Mouse (Mus musculus) kidney, adult 2 months (tissue): ENCODE results near the gene Hoxc12. TPM values are rescaled to one million over a fixed set of nuclear protein-coding genes. Genes with fewer than 3 reads are reported as not detected.

Experiments used
- DNase-seq: peaks from one replicate; pipeline ENCODE4 v3.0.0; 2021
- H3K27ac ChIP-seq: fragments of 200-500 bp; 2 replicates; pipeline ENCODE4 v1.5.1; 2012; ENCODE audit warnings: low read depth, low read length, control low read depth, inconsistent platforms; ENCODE audit not compliant: insufficient read depth
- H3K27me3 ChIP-seq: fragments of 200-500 bp; replicated peaks from 2 replicates; pipeline ENCODE4 v1.6.1; 2012; ENCODE audit warnings: mild to moderate bottlenecking, moderate library complexity, low read length, inconsistent platforms; ENCODE audit not compliant: control insufficient read depth, insufficient read depth
- H3K36me3 ChIP-seq: fragments of 200-500 bp; 2 replicates; pipeline ENCODE4 v1.6.1; 2012; ENCODE audit warnings: mild to moderate bottlenecking, moderate library complexity, low read length, inconsistent platforms; ENCODE audit not compliant: control insufficient read depth, insufficient read depth
- H3K4me1 ChIP-seq: fragments of 200-500 bp; 2 replicates; pipeline ENCODE4 v1.6.1; 2011; ENCODE audit warnings: low read length; ENCODE audit not compliant: control insufficient read depth, insufficient read depth
- H3K4me3 ChIP-seq: fragments of 200-500 bp; 2 replicates; pipeline ENCODE4 v1.5.1; 2011; ENCODE audit warnings: mild to moderate bottlenecking, low read depth, low read length, control low read depth; ENCODE audit not compliant: insufficient read depth
- CTCF ChIP-seq: fragments of 200-500 bp; conservative IDR thresholded peaks from 2 replicates; pipeline ENCODE4 v1.5.1; 2011; ENCODE audit warnings: low read depth, mild to moderate bottlenecking, control low read depth, low read length, moderate library complexity, mixed read lengths; ENCODE audit not compliant: insufficient read depth, insufficient read length
- POLR2A ChIP-seq: fragments of 200-500 bp; IDR thresholded peaks from one replicate; pipeline ENCODE4 v1.6.1; 2011; ENCODE audit warnings: low read depth, low read length, control low read depth
- WGBS: fragments of 180-500 bp; shearing (Covaris S2); methylation state at CpG from one replicate; pipeline ENCODE4 v1.1.7; 2018; 5-methylcytosine and 5-hydroxymethylcytosine counted together
- polyA plus RNA-seq: library from polyadenylated mRNA; depleted of rRNA; stranded (reverse); fragments of >200 nt; gene quantifications from 2 replicates; pipeline ENCODE4 v1.2.3, GENCODE M21; 2012

Gene Hoxc12
- polyA plus RNA-seq, 1 experiment: not detected

GRCm38 (mm10) chr15:102959663-102960191, 23.2 kb downstream of the Hoxc12 start:
- WGBS: 16% methylated on average over 13 of the region's 13 CpGs
- Histone ChIP-seq H3K36me3 (no peaks in the 10 kb centered on the region), H3K4me1 (no peaks in the 10 kb centered on the region; the same call in 1 of the 2 replicates), H3K4me3 (peak overlapping the region; percentile 4; the same call in 1 of the 2 replicates), H3K27ac (peak overlapping the region; percentile 93), H3K27me3 (peaks cover 8% of the 10 kb centered on the region)
- DNase-seq: peak; percentile 53
- no peak for TF ChIP-seq POLR2A
- TF ChIP-seq CTCF: no peak

GRCm38 (mm10) chr15:102961728-102962127, 25.2 kb downstream of the Hoxc12 start:
- no peaks in the 10 kb centered on the region for H3K27me3 ChIP-seq
- no peak for DNase-seq
- no peak for TF ChIP-seq CTCF
- TF ChIP-seq POLR2A: no peak
- H3K36me3 ChIP-seq: no peaks in the 10 kb centered on the region
- H3K4me1 ChIP-seq: no peaks in the 10 kb centered on the region; the same call in 1 of the 2 replicates
- WGBS: 19% methylated on average over 6 of the region's 6 CpGs
- H3K4me3 ChIP-seq: peak overlapping the region; percentile 24
- peak overlapping the region; percentile 82 for H3K27ac ChIP-seq

- no peak for TF ChIP-seq CTCF
- no peak for TF ChIP-seq POLR2A
- H3K4me3 ChIP-seq: peak overlapping the region; percentile 38
- H3K27me3 ChIP-seq: no peaks in the 10 kb centered on the region
- 19% methylated on average over 13 of the region's 13 CpGs for WGBS
- no peaks in the 10 kb centered on the region; the same call in 1 of the 2 replicates for H3K4me1 ChIP-seq
- peak overlapping the region; percentile 93 for H3K27ac ChIP-seq
- no peaks in the 10 kb centered on the region for H3K36me3 ChIP-seq
- DNase-seq: peak; percentile 62
Measured at GRCm38 (mm10) chr15:102962492-102962891, 25.9 kb downstream of the Hoxc12 start.

GRCm38 (mm10) chr15:102963259-102963658, 26.7 kb downstream of the Hoxc12 start:
- H3K4me3 ChIP-seq: peak overlapping the region; percentile 12; the same call in 1 of the 2 replicates
- TF ChIP-seq CTCF: no peak
- TF ChIP-seq POLR2A: no peak
- H3K27me3 ChIP-seq: no peaks in the 10 kb centered on the region
- DNase-seq: no peak
- H3K36me3 ChIP-seq: no peaks in the 10 kb centered on the region
- H3K27ac ChIP-seq: peak overlapping the region; percentile 93
- 25% methylated on average over 8 of the region's 8 CpGs for WGBS
- no peaks in the 10 kb centered on the region; the same call in 1 of the 2 replicates for H3K4me1 ChIP-seq

GRCm38 (mm10) chr15:102963671-102964640, 27.4 kb downstream of the Hoxc12 start:
- Histone ChIP-seq H3K4me1 (peaks cover 3% of the 10 kb centered on the region; the same call in 1 of the 2 replicates), H3K4me3 (peak overlapping the region; percentile 15; the same call in 1 of the 2 replicates), H3K36me3 (no peaks in the 10 kb centered on the region), H3K27me3 (no peaks in the 10 kb centered on the region), H3K27ac (peak overlapping the region; percentile 93)
- WGBS: 10% methylated on average over 28 of the region's 28 CpGs
- peak; percentile 81 for DNase-seq
- TF ChIP-seq CTCF (no peak), POLR2A (no peak)

GRCm38 (mm10) chr15:102965003-102965891, 28.7 kb downstream of the Hoxc12 start:
- no peak for DNase-seq
- H3K36me3 ChIP-seq: no peaks in the 10 kb centered on the region
- WGBS: 24% methylated on average over 26 of the region's 26 CpGs
- peaks cover 4% of the 10 kb centered on the region; the same call in 1 of the 2 replicates for H3K4me1 ChIP-seq
- H3K27me3 ChIP-seq: no peaks in the 10 kb centered on the region
- peak overlapping the region; percentile 50 for H3K4me3 ChIP-seq
- TF ChIP-seq CTCF: no peak
- TF ChIP-seq POLR2A: no peak
- H3K27ac ChIP-seq: peak overlapping the region; percentile 93
